Mouse (Mus musculus): Measurements from ENCODE around the gene Tbl1x.

DNA sequence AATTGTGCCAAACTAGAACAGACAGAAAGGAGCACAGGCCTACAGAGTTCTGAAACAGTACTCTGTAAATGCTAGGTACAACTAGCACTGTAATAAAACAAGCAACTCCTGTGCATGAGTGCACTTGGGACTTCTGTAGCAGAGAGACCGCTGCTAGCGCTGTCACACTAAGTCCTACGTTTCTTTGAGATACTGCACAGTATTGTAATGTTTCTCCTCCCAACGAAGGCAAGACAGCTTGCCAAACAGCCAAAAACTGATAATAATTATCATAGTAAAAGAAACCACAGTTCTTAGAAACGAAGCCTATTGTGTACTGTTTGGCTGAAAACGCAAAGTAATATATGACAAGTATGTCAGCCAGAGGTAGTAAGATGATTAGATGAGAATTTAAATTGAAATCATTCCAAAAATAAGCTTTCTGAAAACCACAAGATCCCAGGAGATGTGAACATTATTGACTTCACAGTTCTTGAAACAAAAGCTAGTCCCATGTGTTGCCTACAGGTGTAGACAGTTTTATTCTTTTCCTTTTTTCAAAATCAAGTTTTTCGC is 83.9 kb downstream of the Tbl1x start:
- no peak for TF ChIP-seq POLR2A (IDR thresholded peaks at IDR 0.05; ENCODE audit: borderline replicate concordance, extremely low read depth, low read depth, low read length)
- no peak for TF ChIP-seq CTCF (IDR thresholded peaks at IDR 0.05; ENCODE audit: insufficient read depth, low read length)
